Mouse (Mus musculus) 416B (cell line): Measurements from ENCODE around the gene Cnga1.
"Not testable (repeated sequence)": the region's sequence is repeated elsewhere in the genome, so short reads cannot be mapped to it uniquely, and the experiment has no call there.

ENCODE experiments used
- DNase-seq: peaks from one replicate; pipeline ENCODE4 v3.0.0; 2011; ENCODE audit warnings: low read depth

Cnga1 gene

GRCm38 (mm10) chr5:72640072-72640471, 4.0 kb downstream of the Cnga1 start:
- no peak for DNase-seq

GRCm38 (mm10) chr5:72636576-72636975, 7.5 kb downstream of the Cnga1 start:
- no peak for DNase-seq

GRCm38 (mm10) chr5:72636122-72636521, 8.0 kb downstream of the Cnga1 start:
- DNase-seq = peak; percentile 87

GRCm38 (mm10) chr5:72634791-72635271, 9.2 kb downstream of the Cnga1 start:
- peak; percentile 95 for DNase-seq

GRCm38 (mm10) chr5:72630026-72630425, 14.0 kb downstream of the Cnga1 start:
- DNase-seq = no peak

- DNase-seq = peak; percentile 62
Measured at GRCm38 (mm10) chr5:72621022-72621421, 23.1 kb downstream of the Cnga1 start.

- peak; percentile 92 for DNase-seq
Measured at GRCm38 (mm10) chr5:72617413-72617812, 26.7 kb downstream of the Cnga1 start.

- DNase-seq = no peak
Measured at GRCm38 (mm10) chr5:72603138-72603537, 40.9 kb downstream of the Cnga1 start.

GRCm38 (mm10) chr5:72601006-72601405, 43.1 kb downstream of the Cnga1 start:
- DNase-seq = peak; percentile 93

GRCm38 (mm10) chr5:72587192-72587681, 56.8 kb downstream of the Cnga1 start, which contains the start of gene Gm5868:
Gene Gm5868 (minus strand): TSS chr5:72587551.
- DNase-seq = no peak

GRCm38 (mm10) chr5:72586667-72587191, 57.3 kb downstream of the Cnga1 start:
- not testable (repeated sequence) for DNase-seq

GRCm38 (mm10) chr5:72586122-72586521, 58.0 kb downstream of the Cnga1 start:
- DNase-seq = peak; percentile 47

- DNase-seq = not testable (repeated sequence)
Measured at GRCm38 (mm10) chr5:72580970-72581332, 63.1 kb downstream of the Cnga1 start, which contains the start of gene Zar1. Gene Zar1 (minus strand): TSS chr5:72581254.

GRCm38 (mm10) chr5:72580088-72580969, 63.7 kb downstream of the Cnga1 start:
- DNase-seq = not testable (repeated sequence)

GRCm38 (mm10) chr5:72579599-72579998, 64.5 kb downstream of the Cnga1 start:
- DNase-seq = not testable (repeated sequence)

GRCm38 (mm10) chr5:72565621-72566020, 78.5 kb downstream of the Cnga1 start:
- no peak for DNase-seq

GRCm38 (mm10) chr5:72563183-72563582, 80.9 kb downstream of the Cnga1 start:
- not testable (repeated sequence) for DNase-seq

GRCm38 (mm10) chr5:72560976-72561628, 83.0 kb downstream of the Cnga1 start:
- DNase-seq = peak; percentile 70

GRCm38 (mm10) chr5:72559544-72560049, 84.5 kb downstream of the Cnga1 start, which contains the start of gene Nfxl1:
Gene Nfxl1 (minus strand): TSS chr5:72559684.
- DNase-seq = peak; percentile 98

GRCm38 (mm10) chr5:72558716-72559526, 85.2 kb downstream of the Cnga1 start:
- no peak for DNase-seq

GRCm38 (mm10) chr5:72556245-72556644, 87.8 kb downstream of the Cnga1 start:
- no peak for DNase-seq
